Mouse (Mus musculus) CH12.LX (cell line): ENCODE measurements at regions not wholly inside any gene's neighbourhood (a gene's known extent, or its start where the extent isn't known, plus 50 kb on each side); places are given as distances from the start of the nearest gene placed in this dataset.
"Not testable (repeated sequence)": the region's sequence is repeated elsewhere in the genome, so short reads cannot be mapped to it uniquely, and the experiment has no call there.

Experiments
- EP300 ChIP-seq: IDR thresholded peaks from 2 replicates; pipeline ENCODE4 v1.6.1; 2011; ENCODE audit warnings: low read length, improper control_type of control experiment
- POLR2A ChIP-seq: IDR thresholded peaks from 2 replicates; pipeline ENCODE4 v1.6.1; 2011; ENCODE audit warnings: low read depth, mild to moderate bottlenecking, improper control_type of control experiment, low read length

DNA sequence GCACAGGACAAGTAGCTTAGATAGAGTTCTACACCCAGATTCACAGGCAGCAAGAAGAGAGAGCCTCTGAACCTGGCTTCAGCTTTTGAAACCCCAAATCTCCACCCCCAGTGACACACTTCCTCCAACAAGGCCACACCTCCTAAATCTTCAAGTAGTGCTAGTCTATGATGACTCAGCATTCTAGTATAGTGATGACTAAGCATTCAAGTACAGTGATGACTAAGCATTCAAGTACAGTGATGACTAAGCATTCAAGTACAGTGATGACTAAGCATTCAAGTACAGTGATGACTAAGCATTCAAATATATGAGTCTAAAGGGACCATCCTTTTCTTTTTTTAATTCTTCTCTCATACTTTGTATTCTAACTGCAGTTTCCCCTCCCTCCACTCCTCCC lies 225.8 kb downstream of the Diras2 start:
- TF ChIP-seq POLR2A, result not testable (repeated sequence)
- TF ChIP-seq EP300, result peak; percentile 85
